Mouse (Mus musculus): ENCODE measurements around the gene Rnf41. TPM values are rescaled to one million over a fixed set of nuclear protein-coding genes. Genes with fewer than 3 reads are reported as not detected.

Gene Rnf41
- polyA plus RNA-seq, 1 experiment = 84.1 TPM

DNA sequence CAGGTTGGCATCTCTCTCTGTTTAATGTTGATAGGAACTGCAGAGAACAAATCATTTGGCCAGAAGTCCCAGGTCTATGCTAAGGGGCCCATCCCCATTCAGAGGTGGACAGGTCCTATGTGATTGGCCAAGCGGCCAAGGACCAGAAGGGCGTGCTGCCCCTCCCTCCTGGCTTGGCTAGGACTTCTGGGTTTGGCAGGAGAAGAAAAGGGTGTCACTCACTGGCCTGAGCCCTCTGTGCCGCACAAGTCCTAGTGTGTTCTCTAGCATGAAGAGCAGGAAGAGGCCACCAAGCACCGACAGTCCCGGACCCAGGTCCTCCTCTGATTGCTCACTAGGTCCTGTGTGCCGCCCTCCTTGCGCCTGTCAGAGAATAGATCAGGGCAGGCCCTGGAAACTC is 14.0 kb upstream of the Rnf41 start:
- Histone ChIP-seq H3K4me1 (ENCODE audit: control insufficient read depth, insufficient read depth, low read length) (no peaks in the 10 kb centered on the region; the same call in 1 of the 2 replicates), H3K27ac (ENCODE audit: control insufficient read depth, insufficient read depth, low read depth, low read length) (no peak overlapping the region), H3K4me3 (ENCODE audit: control insufficient read depth, low read depth, low read length) (no peak overlapping the region), H3K27me3 (ENCODE audit: control insufficient read depth, insufficient read depth, low read length) (no peaks in the 10 kb centered on the region), H3K36me3 (ENCODE audit: control insufficient read depth, insufficient read depth, low read length) (no peaks in the 10 kb centered on the region)
- TF ChIP-seq POLR2A (IDR thresholded peaks at IDR 0.05; ENCODE audit: control insufficient read depth, low read depth, low read length) (no peak), CTCF (IDR thresholded peaks at IDR 0.05; ENCODE audit: control insufficient read depth, insufficient read depth, insufficient replicate concordance, low read depth, low read length) (no peak)

DNA sequence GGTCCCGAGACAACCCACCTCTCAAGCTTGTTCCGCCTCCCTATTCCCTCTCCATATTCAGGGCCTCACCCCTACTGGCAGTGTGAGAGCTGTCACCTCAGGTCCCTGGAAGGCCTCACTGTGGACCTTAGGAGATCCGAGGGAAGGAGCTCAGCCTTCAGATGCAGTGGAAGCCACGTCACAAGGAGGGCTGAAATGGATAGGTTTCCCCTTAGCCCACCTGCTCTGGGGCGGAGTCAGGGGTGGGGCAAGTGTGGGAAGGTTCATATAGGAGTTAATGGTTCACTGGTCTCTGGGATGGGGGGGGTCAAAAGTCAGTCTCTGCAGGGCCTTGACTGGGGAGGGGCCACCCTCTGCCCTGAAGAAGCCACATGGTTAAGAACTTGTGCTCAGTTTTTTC is 11.1 kb upstream of the Rnf41 start:
- TF ChIP-seq CTCF (IDR thresholded peaks at IDR 0.05; ENCODE audit: control insufficient read depth, insufficient read depth, insufficient replicate concordance, low read depth, low read length) (no peak), POLR2A (IDR thresholded peaks at IDR 0.05; ENCODE audit: control insufficient read depth, low read depth, low read length) (no peak)
- H3K27ac ChIP-seq (ENCODE audit: control insufficient read depth, insufficient read depth, low read depth, low read length) = no peak overlapping the region
- no peak overlapping the region for H3K4me3 ChIP-seq (ENCODE audit: control insufficient read depth, low read depth, low read length)
- no peaks in the 10 kb centered on the region for H3K4me1 ChIP-seq (ENCODE audit: control insufficient read depth, insufficient read depth, low read length)
- no peaks in the 10 kb centered on the region for H3K27me3 ChIP-seq (ENCODE audit: control insufficient read depth, insufficient read depth, low read length)
- no peaks in the 10 kb centered on the region for H3K36me3 ChIP-seq (ENCODE audit: control insufficient read depth, insufficient read depth, low read length)

DNA sequence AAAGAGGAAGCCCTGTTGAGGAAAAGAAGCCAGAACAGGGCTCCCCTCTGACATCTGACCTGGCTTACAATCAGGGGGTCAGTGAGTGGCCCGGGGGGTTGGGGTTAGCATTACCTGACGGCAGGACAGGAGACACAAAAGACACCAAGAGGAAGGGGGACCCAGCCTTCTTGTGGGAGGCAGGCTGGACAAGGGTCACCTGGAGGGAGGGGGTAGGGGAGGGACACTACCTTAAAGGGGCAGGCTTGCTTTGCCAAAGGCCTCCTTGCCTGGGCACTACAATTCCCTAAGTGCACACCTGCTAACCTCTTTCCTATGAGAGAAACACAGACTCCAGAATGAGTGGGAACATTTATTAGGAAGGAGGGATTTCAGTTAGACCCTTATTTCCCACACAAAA is 10.4 kb upstream of the Rnf41 start, which contains the start of gene Slc39a5:
Gene Slc39a5 (minus strand): TSS at position 174 of the 400 bp plus-strand sequence.
- H3K4me3 ChIP-seq (ENCODE audit: control insufficient read depth, low read depth, low read length) = no peak within 1 kb of the TSS
- no peak for TF ChIP-seq POLR2A (IDR thresholded peaks at IDR 0.05; ENCODE audit: control insufficient read depth, low read depth, low read length)
- TF ChIP-seq CTCF (IDR thresholded peaks at IDR 0.05; ENCODE audit: control insufficient read depth, insufficient read depth, insufficient replicate concordance, low read depth, low read length) = no peak
- no peaks in the 10 kb centered on the region for H3K36me3 ChIP-seq (ENCODE audit: control insufficient read depth, insufficient read depth, low read length)

DNA sequence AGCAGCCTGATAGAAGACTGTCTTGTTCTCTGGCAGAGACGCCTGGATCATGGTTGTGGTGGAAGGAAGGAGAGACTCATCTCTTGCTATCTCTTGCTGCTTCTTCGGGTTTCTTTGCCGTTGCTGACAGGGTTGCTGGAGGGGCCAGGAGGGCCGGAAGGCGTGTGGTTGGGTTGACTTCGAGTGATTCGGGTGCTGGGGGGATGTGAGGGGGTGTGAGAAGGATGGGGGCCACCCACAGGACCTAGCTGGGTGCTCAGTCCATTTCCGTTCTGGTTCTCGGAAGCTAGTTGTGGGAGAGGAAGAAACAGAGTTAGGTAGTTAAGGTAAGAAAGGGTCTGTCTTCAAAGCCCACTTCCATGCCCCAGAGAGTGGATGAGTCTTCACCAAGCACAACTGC is 9.8 kb upstream of the Rnf41 start:
- H3K27ac ChIP-seq (ENCODE audit: control insufficient read depth, insufficient read depth, low read depth, low read length) = no peak overlapping the region
- TF ChIP-seq CTCF (IDR thresholded peaks at IDR 0.05; ENCODE audit: control insufficient read depth, insufficient read depth, insufficient replicate concordance, low read depth, low read length) (no peak), POLR2A (IDR thresholded peaks at IDR 0.05; ENCODE audit: control insufficient read depth, low read depth, low read length) (no peak)
- no peaks in the 10 kb centered on the region for H3K27me3 ChIP-seq (ENCODE audit: control insufficient read depth, insufficient read depth, low read length)
- no peaks in the 10 kb centered on the region for H3K36me3 ChIP-seq (ENCODE audit: control insufficient read depth, insufficient read depth, low read length)
- H3K4me1 ChIP-seq (ENCODE audit: control insufficient read depth, insufficient read depth, low read length) = no peaks in the 10 kb centered on the region
- no peak overlapping the region for H3K4me3 ChIP-seq (ENCODE audit: control insufficient read depth, low read depth, low read length)

More for the DNA sequence above, 10.4 kb upstream of the Rnf41 start, which contains the start of gene Slc39a5:
- Histone ChIP-seq H3K27me3 (ENCODE audit: control insufficient read depth, insufficient read depth, low read length) (no peaks in the 10 kb centered on the region), H3K27ac (ENCODE audit: control insufficient read depth, insufficient read depth, low read depth, low read length) (no peak within 1 kb of the TSS), H3K4me1 (ENCODE audit: control insufficient read depth, insufficient read depth, low read length) (no peaks in the 10 kb centered on the region)

DNA sequence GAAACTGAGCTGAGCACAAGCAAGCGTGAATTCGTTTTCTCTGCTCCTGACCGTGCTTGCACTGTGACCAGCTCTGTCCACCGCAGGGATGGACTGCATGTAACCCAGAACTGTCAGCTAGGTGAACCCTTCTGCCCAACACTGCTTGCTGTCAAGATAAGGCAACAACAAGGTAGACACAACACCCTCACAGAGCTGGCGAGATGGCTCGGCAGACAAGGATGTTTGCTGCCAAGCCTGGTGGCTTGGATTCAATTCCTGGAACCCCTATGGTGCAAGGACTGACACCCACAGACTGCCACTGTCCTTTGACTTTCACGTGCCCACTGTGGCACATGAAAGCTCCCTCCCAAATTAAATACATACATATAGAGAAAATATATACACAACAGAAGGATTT is 7.5 kb upstream of the Rnf41 start:
- TF ChIP-seq CTCF (IDR thresholded peaks at IDR 0.05; ENCODE audit: control insufficient read depth, insufficient read depth, insufficient replicate concordance, low read depth, low read length) (no peak), POLR2A (IDR thresholded peaks at IDR 0.05; ENCODE audit: control insufficient read depth, low read depth, low read length) (no peak)
- Histone ChIP-seq H3K36me3 (ENCODE audit: control insufficient read depth, insufficient read depth, low read length) (no peaks in the 10 kb centered on the region), H3K27me3 (ENCODE audit: control insufficient read depth, insufficient read depth, low read length) (no peaks in the 10 kb centered on the region), H3K4me1 (ENCODE audit: control insufficient read depth, insufficient read depth, low read length) (peaks cover 4% of the 10 kb centered on the region; the same call in 1 of the 2 replicates), H3K27ac (ENCODE audit: control insufficient read depth, insufficient read depth, low read depth, low read length) (no peak overlapping the region), H3K4me3 (ENCODE audit: control insufficient read depth, low read depth, low read length) (no peak overlapping the region)

DNA sequence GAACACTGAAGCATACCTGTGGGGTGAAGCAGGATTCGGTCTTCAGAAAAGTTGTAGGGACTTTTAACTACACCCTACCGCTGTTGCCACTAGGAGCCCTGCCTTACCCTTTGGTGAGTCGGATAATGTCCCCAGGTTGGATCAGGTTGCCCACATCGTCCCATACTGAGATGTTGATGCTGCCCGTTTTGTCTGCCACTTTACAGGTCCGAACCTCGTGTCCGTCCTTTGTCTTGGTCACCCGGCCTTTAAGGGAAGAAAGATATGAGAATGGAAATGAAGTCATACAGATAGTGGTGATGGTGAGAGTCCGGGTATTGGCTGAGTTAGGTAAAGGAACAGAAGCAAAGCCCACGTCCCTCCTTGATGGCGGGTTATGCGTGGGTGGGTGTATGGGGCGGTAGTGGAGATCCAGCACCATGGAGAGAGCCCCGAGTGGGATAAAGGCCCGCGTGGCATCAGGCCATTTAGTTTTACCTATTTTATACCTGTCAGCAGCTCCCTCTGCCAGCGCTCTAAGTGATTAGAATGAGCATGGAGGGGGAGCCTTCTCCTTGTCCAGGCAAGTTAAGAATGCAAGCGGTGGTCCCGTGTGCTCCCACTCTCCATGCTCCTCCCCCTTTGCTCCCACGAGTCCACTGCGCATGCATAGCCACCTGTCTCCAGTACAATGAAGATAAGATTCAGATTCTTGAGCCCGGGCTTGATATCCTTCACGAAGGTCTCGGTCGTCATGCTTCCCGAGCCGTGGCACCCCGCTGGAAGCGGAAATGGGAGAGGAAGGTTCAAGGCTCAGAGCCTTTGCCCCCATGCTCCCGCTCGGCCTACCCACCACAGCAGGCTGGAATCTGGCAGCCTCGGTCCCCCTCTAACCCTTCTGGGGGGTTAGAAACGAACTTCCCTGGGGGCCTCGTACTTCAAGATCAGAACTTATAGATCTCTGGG is 2.6 kb upstream of the Rnf41 start:
- no peak for TF ChIP-seq CTCF (IDR thresholded peaks at IDR 0.05; ENCODE audit: control insufficient read depth, insufficient read depth, insufficient replicate concordance, low read depth, low read length)
- TF ChIP-seq POLR2A (IDR thresholded peaks at IDR 0.05; ENCODE audit: control insufficient read depth, low read depth, low read length) = no peak
- Histone ChIP-seq H3K4me1 (ENCODE audit: control insufficient read depth, insufficient read depth, low read length) (peaks cover 17% of the 10 kb centered on the region), H3K4me3 (ENCODE audit: control insufficient read depth, low read depth, low read length) (peak overlapping the region; percentile 79), H3K27ac (ENCODE audit: control insufficient read depth, insufficient read depth, low read depth, low read length) (0 out of 2 replicates have a peak overlapping the region, but pooled peaks have one; percentile 7), H3K27me3 (ENCODE audit: control insufficient read depth, insufficient read depth, low read length) (no peaks in the 10 kb centered on the region), H3K36me3 (ENCODE audit: control insufficient read depth, insufficient read depth, low read length) (no peaks in the 10 kb centered on the region)

DNA sequence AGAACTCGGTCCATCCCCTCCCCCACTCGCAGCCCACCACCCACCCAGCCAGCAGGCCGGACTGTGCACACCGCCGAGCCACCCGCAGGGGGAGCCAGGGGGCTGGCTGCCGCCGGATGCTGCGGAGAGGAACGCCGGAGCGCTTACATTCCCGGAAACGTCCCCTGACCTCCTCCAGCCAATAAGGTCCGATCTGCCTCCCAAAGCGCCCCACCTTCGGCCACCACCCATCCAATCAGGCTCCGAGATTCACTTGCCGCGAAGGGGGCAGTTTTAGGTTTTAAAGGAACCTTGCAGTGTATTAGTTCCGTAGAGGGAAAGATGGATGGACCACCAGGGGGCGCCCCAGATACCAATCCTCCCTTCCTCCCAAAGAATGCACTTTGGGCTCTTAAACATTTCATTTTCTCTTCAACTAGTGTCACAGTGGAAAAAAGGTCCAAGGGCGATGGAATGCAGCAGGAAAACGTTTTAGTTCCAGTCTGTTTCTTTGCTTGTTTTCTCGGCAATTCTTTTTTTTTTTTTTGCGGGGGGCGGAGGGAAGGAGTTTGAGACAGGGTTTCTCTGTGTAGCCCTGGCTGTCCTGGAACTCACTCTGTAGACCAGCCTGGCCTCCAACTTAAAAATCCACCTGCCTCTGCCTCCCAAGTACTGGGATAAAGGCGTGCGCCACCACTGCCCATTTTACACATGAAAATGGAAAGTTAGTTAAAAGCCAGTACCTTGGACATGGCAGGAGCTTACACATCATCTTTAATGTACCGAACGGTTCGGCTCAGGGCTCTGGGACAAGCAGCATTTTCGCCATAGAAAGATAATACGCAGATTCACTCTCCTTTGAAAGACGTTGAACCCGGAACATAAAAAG is 1.5 kb upstream of the Rnf41 start:
- peak overlapping the region; percentile 60 for H3K27ac ChIP-seq (ENCODE audit: control insufficient read depth, insufficient read depth, low read depth, low read length)
- H3K27me3 ChIP-seq (ENCODE audit: control insufficient read depth, insufficient read depth, low read length) = no peaks in the 10 kb centered on the region
- H3K36me3 ChIP-seq (ENCODE audit: control insufficient read depth, insufficient read depth, low read length) = peaks cover 2% of the 10 kb centered on the region
- peak overlapping the region; percentile 79 for H3K4me3 ChIP-seq (ENCODE audit: control insufficient read depth, low read depth, low read length)
- TF ChIP-seq POLR2A (IDR thresholded peaks at IDR 0.05; ENCODE audit: control insufficient read depth, low read depth, low read length) (peak; percentile 41; the same call in 1 of the 2 replicates), CTCF (IDR thresholded peaks at IDR 0.05; ENCODE audit: control insufficient read depth, insufficient read depth, insufficient replicate concordance, low read depth, low read length) (peak; percentile 47; the same call in 1 of the 2 replicates)
- peaks cover 17% of the 10 kb centered on the region for H3K4me1 ChIP-seq (ENCODE audit: control insufficient read depth, insufficient read depth, low read length)

Measured in testis, adult 2 months (tissue).